Mouse (Mus musculus) forebrain, embryonic 15.5 days (tissue): ENCODE measurements around the gene Tmbim6. TPM values are rescaled to one million over a fixed set of nuclear protein-coding genes. Genes with fewer than 3 reads are reported as not detected.

Experiments
- ATAC-seq: fragments of 200-750 bp; cut with Nextera tagmentation; replicated peaks from 2 replicates; pipeline ENCODE4 v1.8.0; 2017; ENCODE audit warnings: mild to moderate bottlenecking, moderate TSS enrichment, moderate library complexity
- H3K27ac ChIP-seq: fragments of 300-500 bp; sonication (generic); replicated peaks from 2 replicates; pipeline ENCODE4 v1.5.1; 2015; ENCODE audit warnings: mild to moderate bottlenecking, inconsistent platforms
- H3K27me3 ChIP-seq: fragments of 300-500 bp; sonication (generic); 2 replicates; pipeline ENCODE4 v1.6.1; 2015; ENCODE audit warnings: inconsistent platforms
- H3K36me3 ChIP-seq: fragments of 300-500 bp; sonication (generic); 2 replicates; pipeline ENCODE4 v1.6.1; 2015; ENCODE audit warnings: mild to moderate bottlenecking, inconsistent platforms
- H3K4me1 ChIP-seq: fragments of 300-500 bp; sonication (generic); 2 replicates; pipeline ENCODE4 v1.6.1; 2015; ENCODE audit warnings: inconsistent platforms
- H3K4me2 ChIP-seq: fragments of 300-500 bp; sonication (generic); replicated peaks from 2 replicates; pipeline ENCODE4 v1.6.1; 2015; ENCODE audit warnings: mild to moderate bottlenecking, inconsistent platforms
- H3K4me3 ChIP-seq: fragments of 300-500 bp; sonication (generic); 2 replicates; pipeline ENCODE4 v1.5.1; 2015; ENCODE audit warnings: mild to moderate bottlenecking, inconsistent platforms
- H3K9ac ChIP-seq: fragments of 300-500 bp; sonication (generic); replicated peaks from 2 replicates; pipeline ENCODE4 v1.6.1; 2015; ENCODE audit warnings: mild to moderate bottlenecking, inconsistent platforms
- H3K9me3 ChIP-seq: fragments of 300-500 bp; sonication (generic); 2 replicates; pipeline ENCODE4 v1.6.1; 2016; ENCODE audit warnings: inconsistent platforms
- WGBS: fragments of 180-500 bp; shearing (Covaris S2); methylation state at CpG from one replicate; pipeline ENCODE4 v1.1.7; 2015; ENCODE audit warnings: mixed read lengths; 5-methylcytosine and 5-hydroxymethylcytosine counted together
- polyA plus RNA-seq: library from polyadenylated mRNA; unstranded; fragments of >200 nt; fragmentation: Nextera tagmentation; extraction: Ambion mirVana; gene quantifications from 2 replicates; pipeline ENCODE4 v1.2.1, GENCODE M21; 2015

Gene Tmbim6
- 250 and 263 TPM in 2 replicates for polyA plus RNA-seq

DNA sequence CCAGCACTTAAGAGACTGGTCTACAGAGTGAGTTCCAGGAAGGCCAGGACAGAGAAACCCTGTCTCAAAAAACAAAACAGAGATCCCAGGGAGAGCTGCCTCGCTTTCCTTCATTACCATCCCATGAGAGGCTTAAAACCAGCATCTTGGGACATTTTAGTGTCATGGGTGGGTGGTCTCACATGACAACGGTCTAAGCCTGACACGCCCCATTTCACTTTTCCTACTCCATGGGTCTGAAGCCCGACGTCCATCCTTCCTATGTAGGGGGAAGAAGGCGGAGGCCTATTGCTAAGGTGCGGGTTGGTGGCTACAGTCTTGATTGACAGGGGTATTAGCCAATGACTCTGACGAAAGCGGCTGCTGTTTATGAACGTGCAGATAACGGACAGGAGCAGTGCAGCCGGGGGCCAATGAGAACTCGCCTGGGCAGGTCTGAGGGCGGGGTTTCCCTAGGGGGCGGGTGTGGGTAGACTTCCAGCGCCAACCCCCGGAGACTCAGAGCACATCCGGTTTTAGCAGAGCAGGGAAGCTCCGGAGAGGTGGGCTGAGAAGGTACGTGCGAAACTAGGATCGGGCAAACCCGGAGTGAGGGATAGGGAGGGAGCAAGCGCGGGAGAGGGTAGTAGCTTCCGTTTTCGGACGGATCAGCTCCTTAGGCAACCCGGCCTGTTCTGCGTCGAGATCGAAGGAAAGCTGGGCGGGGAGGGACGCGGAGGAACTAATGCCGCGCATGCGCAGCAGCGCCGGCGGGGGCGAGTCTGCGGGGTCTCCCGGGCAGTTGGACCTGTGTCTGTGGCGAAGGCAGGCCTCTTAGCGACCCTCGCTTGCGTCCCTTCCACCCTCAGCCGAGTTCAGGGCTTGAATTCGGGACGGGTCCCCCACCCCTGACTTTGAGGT is at the start of gene Tmbim6:
Gene Tmbim6, plus strand, starts transcription at position 397 of the 900 bp plus-strand sequence.
- H3K4me1 ChIP-seq: peaks cover 40% of the 10 kb centered on the region
- peak within 1 kb of the TSS; percentile 74 for H3K9ac ChIP-seq
- H3K27me3 ChIP-seq: no peaks in the 10 kb centered on the region
- H3K9me3 ChIP-seq: no peaks in the 10 kb centered on the region
- peak; percentile 100 for ATAC-seq
- peak within 1 kb of the TSS; percentile 88 for H3K4me2 ChIP-seq
- H3K36me3 ChIP-seq: no peaks in the 10 kb centered on the region
- H3K4me3 ChIP-seq: peak within 1 kb of the TSS; percentile 85
- under 1% methylated on average over 50 of the region's 51 CpGs for WGBS
- H3K27ac ChIP-seq: peak within 1 kb of the TSS; percentile 93

DNA sequence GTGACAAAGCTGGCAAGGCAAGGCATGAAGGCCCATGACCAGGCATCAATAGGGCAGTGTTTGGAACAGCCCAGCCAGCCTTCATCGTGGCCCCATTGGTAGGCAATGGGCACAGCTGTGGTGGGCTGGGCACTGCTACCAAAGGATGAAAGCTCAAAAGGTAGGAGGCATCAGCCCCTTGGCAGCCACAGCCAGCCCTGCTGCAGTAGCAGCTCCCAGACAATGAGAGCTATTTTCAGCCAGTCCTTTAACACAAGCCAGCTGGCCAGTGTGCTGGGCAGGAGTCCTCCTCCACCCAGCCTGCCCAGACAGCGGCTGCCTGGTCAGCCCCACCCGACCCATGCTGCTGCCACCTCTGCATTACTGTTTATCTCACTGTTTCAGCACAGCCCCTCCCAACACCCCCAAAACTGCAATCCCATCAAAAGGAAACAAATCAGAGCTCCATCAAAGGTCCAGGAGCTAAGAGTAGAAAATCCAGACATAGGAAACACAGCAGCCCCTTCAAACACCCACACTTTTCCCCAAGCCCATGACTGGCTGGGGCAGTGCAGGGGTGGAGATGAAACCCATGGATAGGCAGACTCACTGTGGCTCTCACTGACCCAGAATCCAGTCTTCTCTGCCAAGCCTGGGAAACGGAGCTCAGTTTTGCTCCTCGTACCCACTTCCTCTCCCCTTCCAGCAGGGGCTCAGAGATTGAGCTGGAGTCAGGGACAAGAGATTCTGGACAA is 49.1 kb upstream of the Tmbim6 start:
- WGBS: 38% methylated on average over 5 of the region's 5 CpGs
- no peaks in the 10 kb centered on the region for H3K36me3 ChIP-seq
- peaks cover 14% of the 10 kb centered on the region for H3K4me1 ChIP-seq
- H3K4me3 ChIP-seq: no peak overlapping the region
- H3K4me2 ChIP-seq: no peak overlapping the region
- H3K9me3 ChIP-seq: no peaks in the 10 kb centered on the region
- no peak overlapping the region for H3K9ac ChIP-seq
- H3K27ac ChIP-seq: peak overlapping the region; percentile 71
- H3K27me3 ChIP-seq: no peaks in the 10 kb centered on the region
- ATAC-seq: peak; percentile 80

DNA sequence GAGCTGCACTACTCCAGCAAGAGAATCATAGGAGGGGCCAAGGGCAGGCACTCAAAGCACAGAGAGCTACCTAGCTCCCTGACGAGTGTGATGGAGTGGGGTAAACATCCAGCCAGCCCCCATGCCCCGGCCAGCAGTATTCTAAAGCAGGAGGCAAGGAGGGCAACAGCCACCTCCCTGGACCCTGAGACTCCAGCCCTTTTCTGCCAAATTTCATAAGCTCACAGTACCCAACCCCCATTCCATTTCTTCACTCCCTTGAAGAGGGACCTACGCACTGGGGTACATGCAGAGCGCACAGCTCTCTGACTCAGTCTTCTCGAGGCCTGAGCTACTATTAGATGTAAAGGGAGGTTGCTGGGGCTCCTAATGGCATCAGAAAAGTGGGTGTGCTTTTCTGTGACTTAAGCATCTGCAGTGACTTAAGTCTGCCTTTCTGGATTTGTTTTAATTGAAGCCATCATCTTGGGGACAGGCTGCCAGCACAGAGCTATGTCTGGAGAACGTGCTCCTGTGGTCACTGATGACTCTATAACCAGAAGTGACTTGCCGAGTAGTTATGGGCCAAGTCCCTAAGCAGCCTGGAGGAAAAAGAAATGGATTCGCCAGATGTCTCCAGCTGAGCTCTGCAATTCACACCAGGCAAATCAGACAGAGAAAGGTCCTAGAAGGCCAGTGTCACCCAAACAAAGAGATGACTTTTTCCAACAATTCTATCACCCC is 48.4 kb upstream of the Tmbim6 start:
- WGBS: 77% methylated on average over 8 of the region's 8 CpGs
- ATAC-seq: no peak
- Histone ChIP-seq H3K36me3 (no peaks in the 10 kb centered on the region), H3K9me3 (no peaks in the 10 kb centered on the region), H3K27me3 (no peaks in the 10 kb centered on the region), H3K27ac (peak overlapping the region; percentile 71), H3K9ac (no peak overlapping the region), H3K4me2 (no peak overlapping the region), H3K4me1 (peaks cover 14% of the 10 kb centered on the region), H3K4me3 (no peak overlapping the region)

DNA sequence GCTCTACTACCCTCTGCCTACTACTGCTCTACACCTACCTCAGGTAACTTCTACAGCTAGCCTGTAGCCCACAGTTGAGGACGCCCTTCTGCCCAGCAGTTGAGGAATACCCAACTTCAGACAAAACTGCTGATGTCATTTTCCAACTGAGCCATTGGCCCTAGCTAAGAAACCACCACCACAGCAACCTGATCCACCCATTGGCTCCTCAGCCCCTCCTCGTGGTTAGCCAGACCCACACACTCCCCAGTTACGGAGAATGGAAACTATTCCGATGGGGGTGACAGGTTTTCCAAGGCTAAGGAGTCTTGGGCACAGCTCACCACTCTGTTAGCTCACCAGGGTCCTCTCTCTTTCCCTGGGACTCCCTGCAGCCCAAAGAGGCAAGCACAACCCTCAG is 47.7 kb upstream of the Tmbim6 start:
- Histone ChIP-seq H3K4me3 (no peak overlapping the region), H3K27me3 (no peaks in the 10 kb centered on the region), H3K4me1 (peaks cover 14% of the 10 kb centered on the region), H3K9ac (no peak overlapping the region), H3K9me3 (no peaks in the 10 kb centered on the region), H3K27ac (no peak overlapping the region), H3K36me3 (no peaks in the 10 kb centered on the region), H3K4me2 (no peak overlapping the region)
- 85% methylated on average over 4 of the region's 4 CpGs for WGBS
- ATAC-seq: no peak

DNA sequence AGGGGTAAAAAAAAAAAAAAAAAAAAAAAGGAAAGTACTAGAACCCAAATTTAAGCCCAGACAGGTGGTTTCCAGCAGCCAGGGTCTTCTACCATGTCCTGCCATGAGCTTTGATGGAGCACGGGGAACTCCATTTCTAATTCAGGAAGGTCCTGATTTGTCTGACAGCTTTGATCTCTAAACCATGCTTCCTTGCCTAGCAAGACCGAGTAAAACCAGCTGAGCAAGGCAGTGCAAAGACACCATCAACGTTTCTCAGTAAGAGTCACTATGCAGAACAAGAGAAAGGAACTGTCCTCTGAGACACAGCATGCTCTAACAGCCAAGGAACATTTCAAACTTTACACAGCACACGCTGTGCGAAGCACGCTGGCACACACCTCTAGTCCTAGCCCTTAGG is 41.1 kb upstream of the Tmbim6 start:
- H3K9ac ChIP-seq: no peak overlapping the region
- H3K9me3 ChIP-seq: no peaks in the 10 kb centered on the region
- ATAC-seq: no peak
- 88% methylated on average over 6 of the region's 6 CpGs for WGBS
- no peak overlapping the region for H3K27ac ChIP-seq
- H3K36me3 ChIP-seq: no peaks in the 10 kb centered on the region
- no peak overlapping the region for H3K4me2 ChIP-seq
- no peak overlapping the region for H3K4me3 ChIP-seq
- H3K4me1 ChIP-seq: no peaks in the 10 kb centered on the region
- no peaks in the 10 kb centered on the region for H3K27me3 ChIP-seq

DNA sequence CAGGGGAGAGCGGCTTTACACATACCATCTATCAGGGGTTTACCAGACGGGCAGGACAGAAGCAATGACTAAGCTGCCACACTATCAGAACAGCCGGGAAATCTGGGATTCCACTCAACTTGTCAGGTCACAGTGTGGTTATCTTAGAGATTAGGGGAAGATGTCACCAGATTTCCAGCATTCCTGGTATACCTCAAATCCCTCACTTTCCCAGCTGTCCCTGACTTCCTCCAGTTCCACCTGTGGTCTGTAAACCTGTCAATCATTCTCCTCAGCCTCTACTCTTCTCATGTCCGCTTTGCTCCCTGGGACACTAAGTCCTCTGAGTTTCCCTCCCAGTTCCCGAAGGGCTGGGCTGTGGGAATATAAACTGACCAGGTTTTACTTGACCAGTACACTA is 40.4 kb upstream of the Tmbim6 start:
- H3K4me3 ChIP-seq: no peak overlapping the region
- no peaks in the 10 kb centered on the region for H3K4me1 ChIP-seq
- 84% methylated on average over 5 of the region's 5 CpGs for WGBS

DNA sequence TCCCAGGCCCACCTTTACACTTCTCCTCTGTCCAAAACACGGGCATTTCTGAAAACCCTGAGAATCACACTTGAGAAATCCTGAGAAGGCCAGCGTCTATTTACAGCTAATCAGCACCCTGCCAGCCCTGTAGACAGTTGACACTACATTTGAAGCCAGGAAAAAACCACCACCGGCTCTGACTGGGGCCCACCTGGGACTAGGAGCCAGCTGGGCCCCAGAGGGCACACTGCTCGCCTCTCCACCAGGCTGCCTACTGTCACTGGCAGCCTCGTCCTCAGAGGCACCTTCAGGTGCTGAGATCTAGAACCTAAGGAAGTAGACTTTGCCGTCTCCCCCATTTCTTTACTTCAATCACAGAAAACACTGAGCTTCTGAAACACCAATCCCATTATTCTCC is 37.0 kb upstream of the Tmbim6 start:
- ATAC-seq: no peak
- Histone ChIP-seq H3K4me3 (no peak overlapping the region), H3K9me3 (no peaks in the 10 kb centered on the region), H3K4me2 (no peak overlapping the region), H3K36me3 (no peaks in the 10 kb centered on the region), H3K4me1 (no peaks in the 10 kb centered on the region), H3K9ac (no peak overlapping the region), H3K27ac (no peak overlapping the region), H3K27me3 (no peaks in the 10 kb centered on the region)
- 73% methylated on average over 6 of the region's 6 CpGs for WGBS

More for the DNA sequence above, 40.4 kb upstream of the Tmbim6 start:
- Histone ChIP-seq H3K4me2 (no peak overlapping the region), H3K27ac (no peak overlapping the region), H3K9me3 (no peaks in the 10 kb centered on the region), H3K36me3 (no peaks in the 10 kb centered on the region), H3K9ac (no peak overlapping the region), H3K27me3 (no peaks in the 10 kb centered on the region)
- no peak for ATAC-seq

DNA sequence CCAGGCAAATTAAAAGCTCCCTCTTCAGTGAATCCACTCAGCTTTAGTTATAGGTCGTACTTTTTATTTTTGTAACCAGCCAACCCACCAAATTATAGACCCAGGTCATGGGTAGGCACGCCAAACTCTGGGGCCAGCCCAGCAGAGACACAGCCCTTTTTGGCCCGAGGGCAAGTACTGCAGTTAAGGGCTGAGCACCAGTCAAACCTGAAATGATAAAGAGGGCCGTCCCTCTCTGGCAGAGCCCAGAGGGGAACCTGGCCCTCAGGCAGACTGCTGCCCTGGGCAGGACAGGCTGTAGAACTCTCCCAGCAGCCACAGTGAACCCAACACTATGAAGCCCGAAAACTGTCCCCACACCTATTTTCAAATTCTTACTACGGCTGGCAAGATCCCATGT is 36.2 kb upstream of the Tmbim6 start:
- no peak overlapping the region for H3K27ac ChIP-seq
- no peak overlapping the region for H3K4me2 ChIP-seq
- no peaks in the 10 kb centered on the region for H3K4me1 ChIP-seq
- H3K9me3 ChIP-seq: no peaks in the 10 kb centered on the region
- WGBS: 82% methylated on average over 6 of the region's 6 CpGs
- no peak overlapping the region for H3K9ac ChIP-seq
- no peak overlapping the region for H3K4me3 ChIP-seq
- H3K36me3 ChIP-seq: no peaks in the 10 kb centered on the region
- H3K27me3 ChIP-seq: no peaks in the 10 kb centered on the region
- no peak for ATAC-seq

DNA sequence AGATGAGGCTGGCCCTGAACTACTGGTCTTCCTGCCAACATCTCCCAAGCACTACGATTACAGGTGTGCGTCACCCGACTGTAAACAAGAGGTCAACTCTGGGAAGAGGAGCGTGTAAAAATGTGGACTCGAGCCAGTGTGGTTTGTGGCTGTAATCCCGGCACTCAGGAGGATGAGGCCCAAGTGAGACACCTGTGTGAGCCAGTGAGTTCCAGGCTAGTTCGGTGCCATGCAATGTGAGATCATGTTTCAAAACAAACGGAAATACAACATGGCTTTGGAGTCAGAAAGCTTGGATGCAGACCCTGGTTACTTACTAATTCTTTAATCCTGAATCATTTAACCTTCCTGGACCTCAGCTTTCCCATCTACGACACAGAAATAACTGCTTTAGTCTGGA is 33.7 kb upstream of the Tmbim6 start:
- no peak for ATAC-seq
- WGBS: 90% methylated on average over 9 of the region's 9 CpGs
- Histone ChIP-seq H3K27me3 (no peaks in the 10 kb centered on the region), H3K9me3 (no peaks in the 10 kb centered on the region), H3K27ac (no peak overlapping the region), H3K9ac (no peak overlapping the region), H3K4me3 (no peak overlapping the region), H3K36me3 (no peaks in the 10 kb centered on the region), H3K4me2 (no peak overlapping the region), H3K4me1 (no peaks in the 10 kb centered on the region; the same call in 1 of the 2 replicates)

DNA sequence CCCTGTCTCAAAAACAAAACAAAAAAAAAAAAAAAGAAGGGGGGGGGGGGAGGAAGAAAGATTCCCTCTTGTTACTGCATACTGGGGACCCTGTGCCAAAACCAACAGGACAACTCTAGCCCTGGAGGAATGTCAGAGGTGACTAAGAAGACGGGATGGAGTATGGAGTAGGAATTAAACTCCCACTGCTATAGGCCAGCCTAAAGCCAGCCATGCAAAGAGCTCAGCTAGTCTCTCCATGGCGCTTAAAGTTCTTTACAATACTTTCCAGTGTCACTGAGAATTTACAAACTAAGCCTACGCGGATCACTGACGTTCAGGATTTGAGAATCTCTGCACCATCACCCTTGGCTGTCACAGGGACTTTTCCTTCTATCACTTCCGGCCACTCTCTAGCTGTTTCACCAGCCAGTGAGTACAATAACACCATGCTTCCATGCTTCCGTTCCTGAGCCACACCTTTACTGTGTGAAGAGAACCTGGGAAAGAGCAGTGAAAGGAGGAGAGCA is 28.6 kb upstream of the Tmbim6 start:
- Histone ChIP-seq H3K4me3 (no peak overlapping the region), H3K4me1 (peaks cover 7% of the 10 kb centered on the region), H3K9me3 (no peaks in the 10 kb centered on the region), H3K27ac (no peak overlapping the region), H3K36me3 (no peaks in the 10 kb centered on the region), H3K27me3 (no peaks in the 10 kb centered on the region), H3K4me2 (no peak overlapping the region), H3K9ac (no peak overlapping the region)
- WGBS: 76% methylated on average over 7 of the region's 7 CpGs
- ATAC-seq: no peak

DNA sequence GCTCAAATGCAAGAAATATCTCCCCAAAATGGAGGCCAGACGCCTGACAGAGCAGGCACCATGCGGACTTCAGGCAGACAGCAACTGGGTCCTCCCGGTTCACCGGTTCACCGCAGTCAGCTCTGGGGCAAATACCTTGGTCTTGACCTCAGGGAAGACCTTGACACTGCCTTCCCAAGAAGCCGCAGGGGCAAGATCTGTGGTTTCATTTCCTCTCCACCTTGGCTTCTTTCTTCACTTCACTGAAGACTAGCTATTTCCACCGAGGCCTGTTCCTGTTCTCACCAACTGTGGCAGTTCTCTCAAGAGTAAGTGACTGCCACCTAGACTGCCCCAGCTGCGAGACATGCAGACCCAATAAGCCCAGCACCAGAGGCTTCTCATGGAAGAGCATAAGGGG is 27.8 kb upstream of the Tmbim6 start:
- no peaks in the 10 kb centered on the region for H3K36me3 ChIP-seq
- H3K9ac ChIP-seq: no peak overlapping the region
- ATAC-seq: no peak
- no peak overlapping the region for H3K4me3 ChIP-seq
- H3K9me3 ChIP-seq: no peaks in the 10 kb centered on the region
- no peak overlapping the region for H3K4me2 ChIP-seq
- 84% methylated on average over 8 of the region's 8 CpGs for WGBS
- no peaks in the 10 kb centered on the region for H3K27me3 ChIP-seq
- no peak overlapping the region for H3K27ac ChIP-seq
- peaks cover 12% of the 10 kb centered on the region for H3K4me1 ChIP-seq
